8 mouse cellular contexts compared by ENCODE assay signal in the genomic region with DNA sequence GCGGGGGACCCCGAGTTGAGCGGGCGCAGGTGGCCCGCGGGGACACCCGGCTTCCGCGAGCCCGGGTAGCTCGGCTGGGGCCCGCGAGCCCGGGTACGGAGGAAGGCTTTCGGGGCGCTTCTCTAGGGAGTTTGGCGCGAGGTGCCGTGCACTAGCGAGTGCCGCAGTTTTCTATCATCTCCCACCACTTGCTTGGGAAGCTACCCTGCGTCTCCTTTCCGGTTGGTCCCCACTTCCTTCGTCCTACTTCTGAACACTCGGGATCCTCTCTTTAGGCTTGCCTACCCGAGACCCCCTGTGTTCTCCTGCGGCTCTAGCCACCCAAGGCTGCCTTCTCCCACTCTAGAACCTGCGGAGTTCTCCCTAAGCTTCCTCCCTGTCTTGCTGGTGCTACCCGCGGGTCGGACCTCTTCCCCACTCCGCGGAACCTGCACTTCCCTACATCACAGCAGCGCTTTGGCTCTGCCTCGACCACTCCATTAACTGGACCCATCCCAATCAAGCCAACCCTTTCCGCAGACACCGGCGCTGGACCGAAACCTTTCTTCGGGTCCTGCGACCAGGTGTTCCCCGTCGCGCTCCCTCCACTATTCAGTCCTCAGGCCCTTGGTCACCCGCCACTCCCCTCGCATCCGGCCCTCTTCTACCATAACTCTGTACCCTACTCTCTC.
DNase-seq lines count a peak whose midpoint lies in the region; ATAC-seq lines count a peak whose summit lies in the region.

No protein-coding gene starts in this region.

- H3K4me3 ChIP-seq in heart, embryonic 11.5 days (ENCODE audit: low read depth, low read length), result peak overlapping the region; percentile 71
- H3K4me3 ChIP-seq in forebrain, embryonic 14.5 days (ENCODE audit: low read depth, low read length), result peak overlapping the region; percentile 74
- H3K4me3 ChIP-seq in intestine, embryonic 14.5 days (ENCODE audit: low read depth, low read length), result peak overlapping the region; percentile 56
- peak overlapping the region; percentile 52 for H3K4me3 ChIP-seq in liver, embryonic 13.5 days (replicated peaks)

- intact Hi-C loops in heart, postnatal 25 days (cut with DNase I), result no loop called here

- H3K36me3 ChIP-seq in heart, embryonic 11.5 days (ENCODE audit: control insufficient read depth, insufficient read depth, low read length), result no peaks in the 10 kb centered on the region
- H3K36me3 ChIP-seq in forebrain, embryonic 14.5 days (ENCODE audit: control insufficient read depth, insufficient read depth, low read length), result no peaks in the 10 kb centered on the region
- no peaks in the 10 kb centered on the region for H3K36me3 ChIP-seq in intestine, embryonic 14.5 days (ENCODE audit: control insufficient read depth, insufficient read depth, low read length)
- H3K36me3 ChIP-seq in liver, embryonic 13.5 days, result no peaks in the 10 kb centered on the region

- peak overlapping the region; percentile 98 for H3K4me2 ChIP-seq in heart, embryonic 11.5 days
- H3K4me2 ChIP-seq in forebrain, embryonic 14.5 days (ENCODE audit: low read length), result peak overlapping the region; percentile 74
- peak overlapping the region; percentile 87 for H3K4me2 ChIP-seq in intestine, embryonic 14.5 days (ENCODE audit: low read length)
- peak overlapping the region; percentile 66 for H3K4me2 ChIP-seq in liver, embryonic 13.5 days

- H3K9ac ChIP-seq in heart, embryonic 11.5 days (ENCODE audit: low read depth, low read length), result peak overlapping the region; percentile 57
- peak overlapping the region; percentile 89 for H3K9ac ChIP-seq in forebrain, embryonic 14.5 days (ENCODE audit: low read length)
- peak overlapping the region; percentile 36 for H3K9ac ChIP-seq in intestine, embryonic 14.5 days (ENCODE audit: low read length)
- no peak overlapping the region for H3K9ac ChIP-seq in liver, embryonic 13.5 days

- DNase-seq in heart, postnatal 25 days (ENCODE audit: low spot score), result no peak
- peak; percentile 61 for DNase-seq in cerebellum, adult 11-12 months
- DNase-seq in forebrain, embryonic 14.5 days (ENCODE audit: low spot score), result peak; percentile 62
- DNase-seq in intestine, embryonic 14.5 days (ENCODE audit: low spot score), result peak; percentile 87
- DNase-seq in liver, embryonic 13.5 days, result no peak
- peak; percentile 14 to 24 for DNase-seq in right cerebral cortex, postnatal 36 days (ENCODE audit: low spot score in 2 of 2)
- no peak for DNase-seq in thymus, postnatal 0 days (ENCODE audit: low spot score)

- no peak overlapping the region for H3K27ac ChIP-seq in heart, embryonic 11.5 days (ENCODE audit: low read depth, low read length)
- H3K27ac ChIP-seq in forebrain, embryonic 14.5 days (ENCODE audit: low read depth, low read length), result peak overlapping the region; percentile 94
- H3K27ac ChIP-seq in intestine, embryonic 14.5 days (ENCODE audit: low read depth), result no peak overlapping the region
- no peak overlapping the region for H3K27ac ChIP-seq in liver, embryonic 13.5 days

- WGBS in heart, embryonic 11.5 days (ENCODE audit: insufficient replicate concordance), result under 1% methylated on average over 48 of the region's 48 CpGs
- WGBS in forebrain, embryonic 14.5 days, result under 1% methylated on average over 48 of the region's 48 CpGs
- WGBS in intestine, embryonic 14.5 days, result under 1% methylated on average over 32 of the region's 48 CpGs
- WGBS in liver, embryonic 13.5 days (ENCODE audit: insufficient replicate concordance), result 2% methylated on average over 46 of the region's 48 CpGs

- ATAC-seq in heart, embryonic 11.5 days (replicated peaks; ENCODE audit: insufficient number of reproducible peaks, low FRiP score, low TSS enrichment), result 0 out of 2 replicates have a peak, but pooled peaks have one; percentile 1
- ATAC-seq in forebrain, embryonic 14.5 days, result peak; percentile 32
- ATAC-seq in intestine, embryonic 14.5 days (replicated peaks; ENCODE audit: low FRiP score, low TSS enrichment, low read depth), result peak; percentile 34
- ATAC-seq in liver, embryonic 13.5 days (ENCODE audit: low read depth), result peak; percentile 54

- H3K9me3 ChIP-seq in heart, embryonic 11.5 days (replicated peaks; ENCODE audit: control insufficient read depth, low read length), result no peaks in the 10 kb centered on the region
- no peaks in the 10 kb centered on the region for H3K9me3 ChIP-seq in forebrain, embryonic 14.5 days (replicated peaks; ENCODE audit: control insufficient read depth, low read length)
- no peaks in the 10 kb centered on the region for H3K9me3 ChIP-seq in intestine, embryonic 14.5 days (ENCODE audit: control insufficient read depth, low read length)
- H3K9me3 ChIP-seq in liver, embryonic 13.5 days (replicated peaks), result no peaks in the 10 kb centered on the region

- H3K27me3 ChIP-seq in heart, embryonic 11.5 days (ENCODE audit: control insufficient read depth, insufficient read depth, low read length), result peaks cover 58% of the 10 kb centered on the region
- no peaks in the 10 kb centered on the region for H3K27me3 ChIP-seq in forebrain, embryonic 14.5 days (replicated peaks; ENCODE audit: control insufficient read depth, insufficient read depth, low read length)
- peaks cover 54% of the 10 kb centered on the region for H3K27me3 ChIP-seq in intestine, embryonic 14.5 days (replicated peaks; ENCODE audit: control insufficient read depth, insufficient read depth, low read length)
- peaks cover 56% of the 10 kb centered on the region for H3K27me3 ChIP-seq in liver, embryonic 13.5 days

- 0 out of 2 replicates have a peak, but pooled peaks cover 3% of the 10 kb centered on the region for H3K4me1 ChIP-seq in heart, embryonic 11.5 days (ENCODE audit: control insufficient read depth, insufficient read depth, low read length)
- H3K4me1 ChIP-seq in forebrain, embryonic 14.5 days (ENCODE audit: control insufficient read depth, insufficient read depth, low read length), result peaks cover 21% of the 10 kb centered on the region
- peaks cover 8% of the 10 kb centered on the region for H3K4me1 ChIP-seq in intestine, embryonic 14.5 days (replicated peaks; ENCODE audit: control insufficient read depth, insufficient read depth, low read length)
- no peaks in the 10 kb centered on the region for H3K4me1 ChIP-seq in liver, embryonic 13.5 days (replicated peaks)

Comparison
In these comparisons a context has a peak if more than half of its experiments do, and no peak if none do; other contexts are left out.
1. ATAC-seq: peak in every context shown above with its lines; median percentile 54 in liver, embryonic 13.5 days; 34 in intestine, embryonic 14.5 days; 32 in forebrain, embryonic 14.5 days; 1 in heart, embryonic 11.5 days.
2. DNase-seq: peak in cerebellum, adult 11-12 months (single experiment), forebrain, embryonic 14.5 days (single experiment), intestine, embryonic 14.5 days (single experiment) and right cerebral cortex, postnatal 36 days (2 of 2); none in heart, postnatal 25 days (single experiment), liver, embryonic 13.5 days (single experiment) and thymus, postnatal 0 days (single experiment).
3. Peak in every context shown above with its lines, with median percentiles within 50 percentile points of each other: H3K4me2 ChIP-seq and H3K4me3 ChIP-seq.